Comparison of ENCODE assay signal across 8 mouse cellular contexts in genomic region chr2:30677498-30677897, GRCm38 (mm10).
DNase-seq lines count a peak whose midpoint lies in the region; ATAC-seq and TF ChIP-seq lines count a peak whose summit lies in the region.

No protein-coding gene starts in this region.

- H3K27ac ChIP-seq in lung, embryonic 16.5 days (ENCODE audit: low read length) = peak overlapping the region; percentile 98
- peak overlapping the region; percentile 85 for H3K27ac ChIP-seq in intestine, embryonic 16.5 days (ENCODE audit: low read length)
- peak overlapping the region; percentile 100 for H3K27ac ChIP-seq in olfactory bulb, adult 2 months (ENCODE audit: insufficient read depth, low read depth, low read length)

- no peaks in the 10 kb centered on the region for H3K27me3 ChIP-seq in lung, embryonic 16.5 days (ENCODE audit: control insufficient read depth, insufficient read depth, low read depth, low read length)
- peaks cover 2% of the 10 kb centered on the region; the same call in 1 of the 2 replicates for H3K27me3 ChIP-seq in intestine, embryonic 16.5 days (replicated peaks; ENCODE audit: control insufficient read depth, insufficient read depth, low read length)

- peak; percentile 66 for DNase-seq in adrenal gland, postnatal 14 days
- DNase-seq in adrenal gland, postnatal 4 days (ENCODE audit: low spot score in 2 of 2) = no peak
- no peak for DNase-seq in lung, postnatal 25 days (ENCODE audit: low spot score)
- DNase-seq in yolk sac, embryonic 10.5 days (ENCODE audit: low spot score) = no peak
- no peak for DNase-seq in c-Kit-positive CD71-positive TER-119-positive erythroid progenitor cells, embryonic 14.5 days (ENCODE audit: low spot score)

- ATAC-seq in lung, embryonic 16.5 days (ENCODE audit: low read depth) = peak; percentile 31
- peak; percentile 34; the same call in 1 of the 2 replicates for ATAC-seq in intestine, embryonic 16.5 days

- peak overlapping the region; percentile 31 for H3K4me3 ChIP-seq in lung, embryonic 16.5 days (ENCODE audit: low read length)
- H3K4me3 ChIP-seq in intestine, embryonic 16.5 days (ENCODE audit: low read length) = peak overlapping the region; percentile 40
- H3K4me3 ChIP-seq in olfactory bulb, adult 2 months (ENCODE audit: insufficient read depth, low read depth, low read length) = peak overlapping the region; percentile 34

- H3K36me3 ChIP-seq in lung, embryonic 16.5 days (ENCODE audit: control insufficient read depth, insufficient read depth, low read length) = no peaks in the 10 kb centered on the region; the same call in 1 of the 2 replicates
- no peaks in the 10 kb centered on the region for H3K36me3 ChIP-seq in intestine, embryonic 16.5 days (ENCODE audit: control insufficient read depth, insufficient read depth, low read length)

- TF ChIP-seq POLR2A in olfactory bulb, adult 2 months (IDR thresholded peaks at IDR 0.05; ENCODE audit: insufficient read depth, low read depth, low read length) = no peak

- peaks cover 27% of the 10 kb centered on the region for H3K4me1 ChIP-seq in lung, embryonic 16.5 days (replicated peaks; ENCODE audit: control insufficient read depth, insufficient read depth, low read length)
- peaks cover 21% of the 10 kb centered on the region for H3K4me1 ChIP-seq in intestine, embryonic 16.5 days (ENCODE audit: control insufficient read depth, insufficient read depth, low read length)
- peaks cover 28% of the 10 kb centered on the region for H3K4me1 ChIP-seq in olfactory bulb, adult 2 months (ENCODE audit: control insufficient read depth, insufficient read depth, low read length)

- peaks cover 5% of the 10 kb centered on the region; the same call in 1 of the 2 replicates for H3K9me3 ChIP-seq in lung, embryonic 16.5 days (ENCODE audit: control insufficient read depth, low read length)
- no peaks in the 10 kb centered on the region for H3K9me3 ChIP-seq in intestine, embryonic 16.5 days (ENCODE audit: control insufficient read depth, low read length)

- peak overlapping the region; percentile 72 for H3K9ac ChIP-seq in lung, embryonic 16.5 days (ENCODE audit: low read length)
- peak overlapping the region; percentile 63 for H3K9ac ChIP-seq in intestine, embryonic 16.5 days (ENCODE audit: low read depth, low read length)

- no peak for TF ChIP-seq CTCF in olfactory bulb, adult 2 months (IDR thresholded peaks at IDR 0.05; ENCODE audit: insufficient read depth, low read depth, low read length)

- H3K4me2 ChIP-seq in lung, embryonic 16.5 days (ENCODE audit: low read depth, low read length) = peak overlapping the region; percentile 63
- peak overlapping the region; percentile 77 for H3K4me2 ChIP-seq in intestine, embryonic 16.5 days (ENCODE audit: low read depth, low read length)

- WGBS in lung, embryonic 16.5 days = 4% methylated on average over 5 of the region's 5 CpGs
- WGBS in intestine, embryonic 16.5 days = 18% methylated on average over 5 of the region's 5 CpGs
- WGBS in olfactory bulb, adult 2 months = 12% methylated on average over 5 of the region's 5 CpGs
